Mouse (Mus musculus): Measurements from ENCODE around the gene Kremen2.

- TF ChIP-seq POLR2A (IDR thresholded peaks at IDR 0.05; ENCODE audit: low read depth, low read length) (no peak), CTCF (IDR thresholded peaks at IDR 0.05; ENCODE audit: extremely low read depth, insufficient read depth, insufficient read length, insufficient replicate concordance) (no peak)
These were observed 1.6 kb downstream of the Kremen2 start for GRCm38 (mm10) chr17:23744076-23744475.

Data from spleen, adult 2 months (tissue).